Mouse (Mus musculus) gastrocnemius, adult 8-10 months (tissue): ENCODE measurements at regions not wholly inside any gene's neighbourhood (a gene's known extent, or its start where the extent isn't known, plus 50 kb on each side); places are given as distances from the start of the nearest gene placed in this dataset.

Experiments
- DNase-seq, 2 experiments: peaks; one replicate each; pipeline ENCODE4 v3.0.0; 2022; ENCODE audit warnings: low spot score in 2 of 2

- no peak for DNase-seq
These were observed 342.2 kb upstream of the Zfp462 start for GRCm38 (mm10) chr4:54602513-54603205.

GRCm38 (mm10) chr4:54610101-54610500 lies 334.7 kb upstream of the Zfp462 start:
- DNase-seq = no peak

DNA sequence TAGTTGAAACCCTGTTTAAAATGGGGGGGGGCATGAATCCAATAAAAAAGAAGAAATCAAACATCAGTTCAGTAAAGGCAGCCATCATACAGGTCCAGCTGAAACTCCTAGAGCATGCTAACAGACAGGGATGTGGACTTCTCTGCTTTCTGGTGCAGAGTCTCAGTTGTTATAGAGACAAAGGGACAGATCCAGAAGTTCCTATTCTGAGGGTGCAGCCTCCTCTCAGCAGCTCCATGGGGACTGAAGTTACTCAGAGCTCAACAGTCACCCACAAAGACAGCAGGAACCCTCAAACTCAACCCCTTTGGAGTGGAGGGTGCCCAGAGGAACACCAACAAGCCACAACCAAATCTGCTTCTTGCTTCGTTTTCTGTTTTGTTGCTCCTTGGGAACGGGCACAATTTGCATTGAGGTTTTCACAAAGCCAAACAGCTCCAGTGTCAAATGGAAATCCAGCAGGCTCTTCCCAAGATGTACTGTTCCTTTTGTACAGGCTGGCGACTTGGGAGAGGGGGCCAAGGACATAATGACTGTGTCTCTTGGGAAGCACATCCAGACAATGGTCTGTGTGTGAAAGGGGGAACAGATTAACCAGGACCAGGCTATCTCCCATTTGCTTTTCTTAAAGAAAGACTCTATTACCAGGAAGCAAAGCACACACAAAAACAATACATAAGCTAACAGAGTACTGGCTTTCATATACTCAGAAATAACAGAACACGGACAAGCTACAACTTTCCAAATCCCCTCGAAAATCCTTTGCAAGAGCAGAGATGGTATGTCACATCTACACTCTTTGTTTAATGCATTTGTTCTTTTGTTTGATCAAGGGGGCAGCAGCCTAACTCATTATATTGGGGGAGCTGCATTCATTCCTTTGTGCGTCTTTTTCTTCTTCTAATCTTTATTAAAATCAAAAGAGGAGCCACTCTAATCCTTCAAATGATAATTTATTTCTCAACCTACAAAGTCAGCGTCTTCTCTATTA lies 332.6 kb upstream of the Zfp462 start:
- no peak for DNase-seq

GRCm38 (mm10) chr4:54613076-54613475 lies 331.8 kb upstream of the Zfp462 start:
- peak; percentile 67 to 71 for DNase-seq

DNA sequence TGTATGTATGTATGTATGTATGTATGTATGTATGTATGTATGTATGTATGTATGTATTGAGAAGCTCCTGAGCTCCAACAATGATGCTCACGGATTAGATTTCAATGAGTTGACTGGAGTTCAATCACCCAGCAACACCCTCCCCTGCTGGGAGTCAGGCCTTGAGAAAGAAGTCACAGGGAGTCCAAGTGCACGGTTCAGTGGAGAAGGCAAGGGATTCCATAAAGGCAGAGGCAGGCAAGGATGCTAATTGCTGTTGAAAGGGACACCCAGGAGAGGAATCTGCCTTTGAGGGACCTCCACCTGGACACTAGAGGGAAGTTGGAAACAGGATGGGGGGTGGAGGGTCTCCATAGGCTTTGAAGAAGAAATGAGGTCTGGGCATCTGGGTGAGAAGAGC lies 331.2 kb upstream of the Zfp462 start:
- no peak for DNase-seq

DNA sequence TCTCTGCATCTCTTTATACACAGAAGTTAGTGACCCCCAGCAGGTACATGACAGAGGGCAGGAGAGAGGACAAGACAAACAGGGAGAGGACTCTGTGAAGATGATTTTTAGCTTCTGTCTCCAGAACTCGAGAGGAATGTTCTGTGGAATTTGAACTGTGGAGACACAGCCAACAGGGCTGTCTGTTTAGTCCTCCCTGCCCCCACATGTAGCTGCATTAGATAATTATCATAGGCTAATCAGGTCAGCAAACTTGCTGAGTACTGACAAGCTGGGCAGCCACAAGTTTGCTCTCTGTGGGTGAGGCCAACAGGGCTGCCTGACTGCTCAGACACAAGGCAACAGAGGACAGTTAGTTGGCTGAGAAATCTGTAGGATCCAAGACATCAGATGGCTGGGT lies 329.0 kb upstream of the Zfp462 start:
- DNase-seq = no peak

- DNase-seq = no peak
These were observed 320.6 kb upstream of the Zfp462 start for GRCm38 (mm10) chr4:54624024-54624873.

GRCm38 (mm10) chr4:54636986-54637641 lies 307.7 kb upstream of the Zfp462 start:
- no peak for DNase-seq

GRCm38 (mm10) chr4:54646033-54646432 lies 298.8 kb upstream of the Zfp462 start:
- no peak for DNase-seq

DNA sequence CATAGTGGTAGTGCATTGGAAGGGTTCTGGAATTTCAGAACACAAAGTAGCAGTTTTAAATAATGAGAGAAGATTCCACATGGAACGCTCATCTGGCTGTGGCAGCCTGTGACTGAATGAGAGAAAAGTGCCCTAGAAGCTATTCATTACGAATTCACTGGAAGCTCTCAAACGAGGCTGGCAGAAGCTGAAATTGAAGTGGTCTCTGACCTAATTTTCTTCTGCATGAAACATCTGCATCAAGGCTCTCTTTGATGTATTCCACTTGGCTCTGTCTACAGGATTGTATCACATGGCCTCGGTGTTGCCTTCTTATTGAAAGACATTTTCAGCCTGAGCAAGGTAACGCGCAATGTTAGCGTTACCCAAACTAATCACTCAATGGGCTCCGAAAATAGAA lies 298.4 kb upstream of the Zfp462 start:
- no peak for DNase-seq

- DNase-seq = no peak
These were observed 296.6 kb upstream of the Zfp462 start for GRCm38 (mm10) chr4:54648254-54648653.

GRCm38 (mm10) chr4:54651646-54652110 lies 293.2 kb upstream of the Zfp462 start:
- no peak for DNase-seq

GRCm38 (mm10) chr4:54652111-54653021 lies 292.5 kb upstream of the Zfp462 start:
- no peak for DNase-seq

DNA sequence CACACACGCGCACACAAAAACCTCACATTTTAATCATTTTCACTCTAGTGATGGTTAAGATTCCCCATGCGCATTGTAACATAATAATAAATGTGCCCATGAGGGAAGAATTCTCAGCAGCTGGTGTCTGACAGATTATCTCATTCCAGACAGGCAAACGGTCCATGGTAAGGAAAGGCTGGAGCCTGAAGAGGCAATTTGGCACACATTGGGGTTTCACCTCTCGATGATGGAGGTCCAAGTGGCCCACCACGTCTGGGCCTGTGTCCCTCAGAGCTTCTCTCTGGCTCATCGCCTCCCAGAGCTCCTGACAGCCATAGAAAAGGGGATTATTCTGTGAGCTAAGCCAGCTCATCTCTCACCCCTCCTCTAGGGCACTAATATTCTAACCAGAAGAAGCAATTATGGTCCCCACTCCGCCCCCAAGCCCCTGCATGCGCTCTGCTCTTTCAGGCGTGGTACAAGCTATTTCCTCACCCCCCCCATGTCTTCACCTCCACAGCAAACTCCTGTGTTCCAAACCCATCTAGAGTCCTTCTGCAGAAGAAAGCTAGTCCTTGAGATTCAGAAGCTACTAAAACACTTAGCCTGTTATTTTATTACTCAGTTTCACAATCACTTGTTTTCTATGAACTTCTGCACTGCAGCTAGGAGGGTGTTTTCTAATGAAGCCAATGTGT lies 291.6 kb upstream of the Zfp462 start:
- DNase-seq = no peak
